Mouse (Mus musculus) bone marrow, adult 2 months (tissue): ENCODE data around the gene Fli1.

Source experiments
- CTCF ChIP-seq: fragments of 200-500 bp; IDR thresholded peaks from 2 replicates; pipeline ENCODE4 v1.5.1; 2011; ENCODE audit warnings: low read length, control low read depth; ENCODE audit not compliant: control insufficient read depth, insufficient read depth
- POLR2A ChIP-seq: fragments of 200-500 bp; IDR thresholded peaks from 2 replicates; pipeline ENCODE4 v1.6.1; 2011; ENCODE audit warnings: low read depth, mild to moderate bottlenecking, control low read depth, low read length, borderline replicate concordance; ENCODE audit not compliant: control insufficient read depth

DNA sequence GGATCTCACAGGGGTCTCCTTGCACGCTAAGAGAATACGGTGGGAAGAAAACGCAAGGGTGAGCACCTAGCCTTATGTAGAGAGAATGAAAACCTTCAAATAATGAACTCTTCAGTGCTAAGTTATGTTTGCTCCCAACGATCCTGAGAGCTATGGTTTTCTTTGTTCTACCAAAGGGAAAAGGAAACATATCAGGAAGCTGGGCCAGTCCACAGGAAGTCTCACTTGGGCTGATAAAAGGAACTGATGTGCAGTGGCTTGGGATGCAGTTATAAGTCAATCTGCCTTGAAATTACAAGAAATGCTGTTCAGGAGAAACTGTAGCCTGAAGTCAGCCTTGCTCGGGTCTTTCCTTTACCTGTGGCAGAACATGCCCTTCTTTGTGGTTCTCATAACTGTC is 13.1 kb downstream of the Fli1 start:
- TF ChIP-seq CTCF (no peak), POLR2A (no peak)
